Mouse (Mus musculus): Measurements from ENCODE around the gene Dlgap1.

The Dlgap1 gene

GRCm38 (mm10) chr17:70457103-70457502, 488.2 kb downstream of the Dlgap1 start:
- WGBS, result 76% methylated on average over 1 of the region's 1 CpGs

- WGBS, result 64% methylated on average over 8 of the region's 8 CpGs
Measured at GRCm38 (mm10) chr17:70462231-70462630, 493.4 kb downstream of the Dlgap1 start.

GRCm38 (mm10) chr17:70462771-70463491, 494.1 kb downstream of the Dlgap1 start:
- 55% methylated on average over 8 of the region's 8 CpGs for WGBS

DNA sequence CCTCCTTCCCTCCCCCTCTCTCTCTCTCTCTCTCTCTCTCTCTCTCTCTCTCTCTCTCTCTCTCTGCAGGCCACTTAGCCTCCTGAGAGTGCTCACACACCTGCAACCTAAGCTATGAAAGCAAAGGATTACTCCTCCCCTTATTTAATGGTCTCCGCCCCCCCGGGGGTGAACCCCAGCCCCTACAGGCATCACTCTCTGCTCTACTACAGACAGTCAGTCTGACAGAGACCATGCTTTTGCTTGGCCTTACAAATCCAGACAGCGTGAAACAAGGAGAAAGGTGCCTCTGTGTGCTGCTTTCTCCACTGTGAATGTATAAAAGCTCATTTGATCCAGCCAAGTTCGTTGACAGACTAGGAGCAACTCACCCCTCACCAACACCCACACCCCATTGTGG, 497.5 kb downstream of the Dlgap1 start:
- 25% methylated on average over 4 of the region's 4 CpGs for WGBS

GRCm38 (mm10) chr17:70470970-70471371, 502.1 kb downstream of the Dlgap1 start:
- WGBS, result 45% methylated on average over 7 of the region's 7 CpGs

- WGBS, result 42% methylated on average over 7 of the region's 7 CpGs
Measured at GRCm38 (mm10) chr17:70472162-70472561, 503.3 kb downstream of the Dlgap1 start.

DNA sequence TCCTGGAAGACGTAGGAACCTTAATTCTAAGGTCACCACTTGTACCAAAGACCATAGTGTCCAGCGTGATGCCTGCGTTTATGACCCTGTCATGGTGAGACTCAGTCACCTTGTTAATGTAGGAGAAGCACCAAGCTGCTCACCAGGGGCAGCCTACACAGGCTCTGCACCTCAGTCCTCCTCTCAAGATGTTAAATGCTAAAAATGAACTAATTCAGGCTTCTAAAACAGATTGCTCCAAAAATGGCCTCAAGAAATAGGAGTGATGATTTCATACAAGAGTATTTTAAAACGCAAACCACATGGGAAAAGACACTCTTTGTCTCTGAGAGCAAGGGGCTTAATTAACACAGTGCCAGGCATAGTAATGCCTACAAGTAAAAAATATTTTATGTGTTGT, 505.0 kb downstream of the Dlgap1 start:
- 55% methylated on average over 4 of the region's 4 CpGs for WGBS

- WGBS, result 46% methylated on average over 4 of the region's 4 CpGs
Measured at GRCm38 (mm10) chr17:70483716-70484115, 514.8 kb downstream of the Dlgap1 start.

DNA sequence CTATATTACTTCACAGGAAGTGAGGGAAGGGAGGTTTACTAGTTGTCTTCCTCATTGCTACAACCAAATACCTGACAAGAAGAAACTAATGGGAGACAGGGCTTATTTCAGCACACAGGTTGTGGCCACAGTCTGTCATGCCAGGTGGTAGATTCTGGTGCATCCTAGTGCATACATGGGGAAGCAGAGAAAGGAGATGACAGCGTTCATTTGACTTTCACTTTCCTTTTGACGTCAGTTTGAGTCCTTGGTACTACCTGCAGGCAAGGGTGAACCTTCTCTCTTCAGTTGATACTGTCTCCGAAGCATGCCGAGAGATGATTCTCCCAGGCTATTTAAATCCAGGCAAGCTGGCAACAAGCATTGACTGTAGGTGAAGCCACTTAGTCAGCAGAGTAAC, 516.8 kb downstream of the Dlgap1 start:
- 60% methylated on average over 4 of the region's 4 CpGs for WGBS

DNA sequence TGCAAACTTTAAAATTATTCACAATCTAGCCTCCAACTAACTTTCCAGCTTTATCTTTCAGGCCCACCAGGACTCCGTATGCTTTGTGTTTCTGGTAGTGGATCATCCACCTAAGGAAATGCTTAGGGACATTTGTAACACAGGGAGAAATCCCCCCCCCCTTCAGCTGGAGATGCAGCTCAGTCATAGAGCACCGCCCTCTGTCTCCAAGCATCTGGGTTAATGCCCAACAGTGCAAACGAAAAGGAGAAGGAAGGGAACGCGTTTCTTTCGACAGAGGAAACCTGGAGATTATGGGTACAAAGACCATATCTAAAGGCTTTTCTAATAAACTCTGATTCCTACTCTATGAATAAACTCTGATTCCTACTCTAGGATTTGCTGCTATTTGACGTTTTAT, 517.4 kb downstream of the Dlgap1 start:
- 69% methylated on average over 7 of the region's 7 CpGs for WGBS

DNA sequence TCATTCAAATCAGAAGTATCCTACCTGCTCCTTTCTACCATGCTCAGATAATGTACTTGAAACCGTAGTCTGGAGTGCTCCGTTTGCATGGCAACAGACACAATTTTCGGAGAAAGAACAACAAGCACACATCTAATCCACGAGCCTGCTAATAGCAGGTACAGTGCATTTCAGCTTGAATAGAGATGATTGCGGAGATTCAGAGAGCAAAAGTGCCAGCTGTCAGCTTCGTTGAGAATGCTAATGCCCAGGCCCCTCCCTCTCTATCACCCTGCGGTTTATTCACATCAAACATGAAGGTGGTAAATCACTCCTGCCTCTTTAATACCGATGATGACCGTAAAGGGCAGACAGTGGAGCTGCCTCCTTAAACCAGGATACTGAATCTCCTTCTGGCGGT, 518.0 kb downstream of the Dlgap1 start:
- WGBS, result 57% methylated on average over 10 of the region's 10 CpGs

DNA sequence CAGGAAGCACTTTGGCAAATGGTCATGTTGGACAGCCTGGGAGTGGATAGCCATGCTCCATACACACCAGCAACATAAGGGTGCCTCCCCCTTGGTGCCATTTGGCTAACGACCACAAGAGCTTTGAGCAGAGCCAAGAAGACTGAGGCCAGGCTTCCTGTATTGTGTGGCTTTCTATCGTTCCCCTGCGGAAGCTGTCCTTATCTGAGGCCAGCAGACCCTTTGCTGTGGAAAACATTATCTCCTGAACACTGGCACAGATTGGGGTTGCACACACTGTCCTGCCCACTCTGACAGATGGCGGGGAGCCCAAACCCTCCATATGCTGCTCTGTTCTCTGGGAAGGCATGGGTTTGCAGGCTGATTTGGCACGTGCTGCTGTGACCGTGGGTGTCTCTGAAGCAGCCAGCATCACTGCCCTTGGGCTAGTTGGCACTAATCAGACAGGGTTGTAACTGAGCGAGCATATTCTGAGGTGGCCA, 520.0 kb downstream of the Dlgap1 start:
- WGBS, result 23% methylated on average over 7 of the region's 7 CpGs

DNA sequence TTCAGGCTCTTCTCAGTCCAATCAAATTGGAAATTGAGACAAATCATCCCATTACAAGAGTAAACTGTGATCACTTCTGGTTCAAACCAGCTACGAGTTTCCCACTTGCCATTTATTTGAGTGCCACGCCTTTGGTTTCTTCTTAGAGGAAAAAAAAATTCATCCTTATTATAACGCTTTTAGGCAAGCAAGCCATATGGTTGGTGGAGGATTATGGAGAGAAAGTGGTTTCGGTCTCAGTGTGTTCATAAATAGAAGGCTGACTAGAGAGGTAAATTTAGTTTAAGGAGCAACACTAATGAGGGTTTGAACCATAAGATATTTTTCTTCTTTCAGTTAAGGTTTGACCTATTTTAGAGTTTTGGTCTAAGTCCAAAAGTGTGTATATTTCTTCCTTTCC, 522.7 kb downstream of the Dlgap1 start:
- 52% methylated on average over 4 of the region's 4 CpGs for WGBS

DNA sequence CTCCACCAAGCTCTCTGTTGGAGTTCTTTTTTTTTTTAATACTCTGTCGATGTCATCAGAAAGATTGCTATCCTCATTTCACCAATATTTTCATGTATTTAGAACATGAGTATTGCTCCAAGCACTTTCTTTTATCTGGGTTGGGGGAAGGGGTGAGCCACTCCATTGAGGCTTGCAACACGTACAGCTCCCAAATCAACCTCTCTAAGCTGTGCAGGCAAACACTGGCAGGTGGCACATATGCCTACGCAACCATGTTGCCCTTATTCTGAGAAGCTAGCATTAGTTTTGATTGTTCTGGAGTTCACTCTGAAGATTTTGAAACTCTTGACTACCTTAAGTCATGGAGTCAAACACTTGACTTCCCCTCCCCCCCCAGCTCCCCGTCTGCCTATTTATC, 525.5 kb downstream of the Dlgap1 start:
- 88% methylated on average over 4 of the region's 4 CpGs for WGBS

GRCm38 (mm10) chr17:70498256-70498655, 529.4 kb downstream of the Dlgap1 start:
- WGBS, result 46% methylated on average over 6 of the region's 6 CpGs

DNA sequence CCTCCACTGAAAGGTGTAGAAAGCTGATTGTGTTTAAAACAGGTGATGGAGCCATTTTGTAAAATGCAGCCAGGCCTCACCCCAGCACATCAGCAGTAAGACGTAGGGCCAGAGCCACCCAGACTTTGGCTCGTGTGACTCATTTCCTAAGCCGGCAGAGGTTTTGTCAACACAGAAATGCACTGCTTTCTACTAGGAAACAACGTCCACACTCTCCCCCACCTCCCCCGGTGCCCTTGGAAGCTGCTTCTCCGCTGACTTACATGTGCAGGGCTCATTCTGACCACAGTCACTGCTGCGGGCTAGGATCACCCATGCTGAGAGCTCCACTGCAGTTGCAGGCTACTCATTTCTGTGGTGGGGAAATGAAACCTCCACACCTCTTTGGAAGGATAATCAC, 533.1 kb downstream of the Dlgap1 start:
- 44% methylated on average over 7 of the region's 7 CpGs for WGBS

GRCm38 (mm10) chr17:70507759-70508158, 538.9 kb downstream of the Dlgap1 start:
- WGBS, result 21% methylated on average over 4 of the region's 4 CpGs

DNA sequence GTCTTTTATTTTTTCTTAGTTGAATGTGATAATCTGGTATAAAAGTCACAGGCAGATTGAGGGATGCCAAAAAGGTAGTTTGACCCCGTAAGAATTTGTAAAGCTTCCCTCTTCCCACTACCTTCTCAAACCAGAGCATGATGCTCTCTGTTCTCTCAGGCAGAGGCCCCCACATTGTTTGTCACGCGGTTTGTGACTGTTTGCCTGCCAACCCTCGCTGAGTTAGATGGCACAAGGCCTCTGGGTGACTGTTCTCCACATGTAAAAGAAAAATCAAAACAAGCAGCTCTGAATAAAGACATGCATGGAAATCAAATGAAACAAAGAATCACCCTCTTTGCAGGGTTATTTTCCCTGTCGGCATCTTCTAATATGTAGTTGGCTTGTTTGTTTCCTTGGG, 541.6 kb downstream of the Dlgap1 start:
- 44% methylated on average over 5 of the region's 5 CpGs for WGBS

GRCm38 (mm10) chr17:70511401-70511800, 542.5 kb downstream of the Dlgap1 start:
- 97% methylated on average over 3 of the region's 3 CpGs for WGBS

- 89% methylated on average over 5 of the region's 5 CpGs for WGBS
Measured at GRCm38 (mm10) chr17:70513736-70514135, 544.9 kb downstream of the Dlgap1 start.

- WGBS, result 92% methylated on average over 18 of the region's 18 CpGs
Measured at GRCm38 (mm10) chr17:70516506-70516905, 547.6 kb downstream of the Dlgap1 start.

GRCm38 (mm10) chr17:70517333-70517732, 548.5 kb downstream of the Dlgap1 start:
- WGBS, result 59% methylated on average over 12 of the region's 12 CpGs

DNA sequence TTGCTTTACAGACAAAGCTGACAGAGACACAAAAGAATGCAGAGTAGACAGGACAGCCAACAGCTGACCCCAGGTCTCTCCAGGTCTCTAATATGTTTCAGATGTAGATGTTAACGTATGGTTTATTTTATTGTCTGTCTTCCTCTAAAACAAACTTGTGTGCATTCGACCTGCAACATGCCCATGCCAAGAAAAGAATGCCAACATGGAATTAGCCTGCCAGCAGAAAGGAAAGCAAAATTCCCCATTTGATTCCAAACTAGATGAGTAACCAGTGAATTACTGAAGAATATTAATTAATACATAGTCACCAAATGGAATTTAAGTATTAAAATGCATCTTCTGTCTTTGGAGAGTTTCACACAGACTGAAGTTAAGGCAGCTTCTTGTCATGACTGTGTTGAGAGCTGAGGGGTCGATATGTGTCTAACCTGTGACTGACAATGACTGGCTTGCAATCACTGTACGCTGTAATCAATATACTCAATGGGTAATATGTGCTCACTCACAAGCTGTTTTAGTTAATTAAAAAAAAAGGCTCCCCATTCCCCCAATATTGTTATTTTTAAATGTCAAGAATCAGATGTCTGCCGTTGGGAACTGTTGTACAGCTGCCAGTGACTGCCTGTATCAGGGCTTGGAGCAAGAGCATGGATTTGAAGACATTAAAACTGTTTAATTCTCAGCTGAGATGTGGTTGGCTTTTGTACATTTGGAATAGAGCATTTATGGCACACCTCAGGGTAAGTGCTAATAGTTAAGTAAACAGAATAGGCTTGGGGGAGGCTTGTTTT, 552.4 kb downstream of the Dlgap1 start:
- 37% methylated on average over 5 of the region's 5 CpGs for whole genome bisulfite sequencing
